Mouse (Mus musculus) heart, postnatal 0 days (tissue): ENCODE measurements at regions not wholly inside any gene's neighbourhood (a gene's known extent, or its start where the extent isn't known, plus 50 kb on each side); places are given as distances from the start of the nearest gene placed in this dataset.

Source experiments
- CTCF ChIP-seq: IDR thresholded peaks from 2 replicates; pipeline ENCODE4 v1.5.1; 2016; ENCODE audit warnings: antibody characterized with exemption, control low read depth, low read depth
- EP300 ChIP-seq: IDR thresholded peaks from 2 replicates; pipeline ENCODE4 v1.6.1; 2016; ENCODE audit warnings: antibody characterized with exemption, low read depth

GRCm38 (mm10) chr2:149725932-149726331 is 103.1 kb upstream of the Syndig1 start:
- TF ChIP-seq EP300 (no peak), CTCF (no peak)
